Mouse (Mus musculus): Measurements from ENCODE around the gene Btn2a2. TPM values are rescaled to one million over a fixed set of nuclear protein-coding genes. Genes with fewer than 3 reads are reported as not detected.
"Not testable (repeated sequence)": the region's sequence is repeated elsewhere in the genome, so short reads cannot be mapped to it uniquely, and the experiment has no call there.

The Btn2a2 gene
- polyA plus RNA-seq (2012; rRNA removed): not detected in 2 replicates

DNA sequence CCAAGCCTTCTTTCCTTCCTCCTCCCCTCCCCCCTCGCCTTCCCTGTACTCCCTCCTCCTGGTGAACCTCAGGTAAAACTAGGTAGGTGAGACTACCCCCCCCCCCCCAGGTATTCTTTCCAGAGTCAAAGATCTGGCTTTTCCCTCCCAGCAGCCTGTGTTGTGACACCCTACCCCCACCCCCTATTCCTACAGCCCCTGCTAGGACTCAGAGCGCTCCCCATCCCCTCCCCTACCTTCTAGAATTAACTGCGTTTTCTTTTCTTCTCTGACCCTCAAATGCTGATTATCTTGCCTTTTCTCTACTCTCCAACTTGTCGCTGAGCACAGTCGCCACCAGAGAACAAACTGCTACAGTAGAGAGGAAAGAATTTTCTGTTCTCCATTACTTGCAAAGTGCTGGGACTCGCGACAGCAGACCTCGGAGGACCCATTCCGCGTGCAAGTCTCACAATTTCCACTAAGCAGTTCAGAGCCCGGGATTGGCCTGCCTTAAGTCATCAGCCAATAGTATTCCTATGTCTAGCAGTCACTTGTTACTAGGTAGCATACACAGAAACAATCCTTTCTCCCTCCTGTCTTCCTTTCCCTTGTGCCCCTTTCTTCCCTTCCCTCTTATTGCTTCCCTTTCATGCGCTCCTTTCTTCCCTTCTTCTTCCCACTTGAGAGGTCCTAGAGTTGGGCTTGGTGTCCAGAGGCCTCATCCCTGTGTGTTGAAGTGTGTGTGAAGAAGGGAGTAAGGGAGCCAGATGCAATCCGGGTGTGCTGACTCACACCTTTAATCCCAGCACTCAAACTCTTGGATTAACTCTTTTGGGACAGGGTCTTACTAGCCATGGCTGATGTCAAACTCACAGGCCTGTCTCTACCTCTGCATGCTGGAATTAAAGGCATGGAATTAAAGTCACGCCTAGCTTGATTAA is at the start of gene Btn2a2:
Gene Btn2a2 (minus strand): TSS at position 458 of the 923 bp plus-strand sequence.
- no peak within 1 kb of the TSS for H3K27ac ChIP-seq (ENCODE audit: insufficient read depth, low read depth, low read length)
- DNase-seq: peak; percentile 65
- H3K27me3 ChIP-seq (replicated peaks; ENCODE audit: control insufficient read depth, insufficient read depth, low read length): no peaks in the 10 kb centered on the region
- H3K36me3 ChIP-seq (ENCODE audit: control insufficient read depth, insufficient read depth, low read length): no peaks in the 10 kb centered on the region
- 12% methylated on average over 14 of the region's 14 CpGs for WGBS
- H3K4me1 ChIP-seq (ENCODE audit: control insufficient read depth, insufficient read depth, low read length): peaks cover 6% of the 10 kb centered on the region
- H3K4me3 ChIP-seq (ENCODE audit: insufficient read depth, low read depth, low read length): no peak within 1 kb of the TSS
- TF ChIP-seq CTCF (conservative IDR thresholded peaks at IDR 0.05; ENCODE audit: insufficient read depth, insufficient read length, low read depth, low read length): no peak
- no peak for TF ChIP-seq POLR2A (IDR thresholded peaks at IDR 0.05; ENCODE audit: low read depth, low read length)

DNA sequence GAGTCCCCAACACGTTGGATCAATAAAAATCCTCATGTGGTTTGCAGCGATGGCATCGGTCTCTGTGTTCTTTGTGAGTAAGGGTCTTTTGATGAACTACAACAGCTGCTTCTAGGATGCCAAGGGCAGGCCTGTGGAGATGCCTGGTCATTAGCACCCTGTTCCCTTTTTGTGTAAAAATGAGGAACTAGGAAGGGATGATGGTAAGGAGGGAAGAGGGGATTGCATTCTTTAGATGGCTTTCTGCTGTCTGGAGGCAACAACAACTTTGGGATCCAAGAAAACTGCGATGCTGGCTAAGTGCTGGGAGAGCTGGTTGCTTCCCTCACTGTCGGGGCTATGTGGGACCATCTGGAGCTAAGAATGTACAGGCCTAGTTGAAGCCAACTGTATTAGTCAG is 49.6 kb upstream of the Btn2a2 start:
- H3K4me1 ChIP-seq (ENCODE audit: control insufficient read depth, insufficient read depth, low read length): peaks cover 6% of the 10 kb centered on the region; the same call in 1 of the 2 replicates
- 81% methylated on average over 5 of the region's 5 CpGs for WGBS
- no peak for DNase-seq
- no peaks in the 10 kb centered on the region for H3K36me3 ChIP-seq (ENCODE audit: control insufficient read depth, insufficient read depth, low read length)
- no peak for TF ChIP-seq CTCF (conservative IDR thresholded peaks at IDR 0.05; ENCODE audit: insufficient read depth, insufficient read length, low read depth, low read length)
- TF ChIP-seq POLR2A (IDR thresholded peaks at IDR 0.05; ENCODE audit: low read depth, low read length): no peak
- H3K4me3 ChIP-seq (ENCODE audit: insufficient read depth, low read depth, low read length): no peak overlapping the region
- no peaks in the 10 kb centered on the region for H3K27me3 ChIP-seq (replicated peaks; ENCODE audit: control insufficient read depth, insufficient read depth, low read length)
- H3K27ac ChIP-seq (ENCODE audit: insufficient read depth, low read depth, low read length): no peak overlapping the region

DNA sequence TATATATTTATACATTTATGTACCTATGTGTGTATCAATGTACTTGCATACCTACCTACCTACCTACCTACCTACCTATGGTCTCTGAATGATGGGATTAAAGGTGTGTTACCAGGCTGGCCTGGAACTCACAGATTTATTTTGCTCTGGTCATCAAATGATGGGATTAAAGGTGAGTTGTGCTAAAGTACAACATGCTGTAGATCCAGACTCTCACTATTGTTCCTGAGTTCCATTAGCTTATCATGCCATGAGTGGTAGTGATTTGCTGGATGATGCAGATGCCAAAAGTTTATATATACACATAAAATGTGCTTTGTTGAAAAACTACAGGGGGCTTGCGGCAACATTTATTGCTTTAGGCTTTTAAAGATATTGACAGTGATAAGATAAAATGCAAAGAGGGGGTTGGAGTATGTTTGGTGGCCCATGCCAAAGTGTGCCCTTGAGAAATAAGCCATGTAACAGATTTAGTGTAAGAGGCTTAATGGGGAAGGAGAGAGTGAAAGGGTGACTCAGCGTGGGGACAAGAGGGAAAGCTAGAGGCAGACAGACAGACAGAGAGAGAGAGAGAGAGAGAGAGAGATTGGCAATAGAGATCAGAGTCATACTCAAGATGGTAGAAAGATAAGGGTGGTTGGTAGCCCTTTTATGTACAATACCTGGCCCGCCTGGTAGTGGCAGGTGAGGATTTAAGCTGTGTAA is 48.5 kb upstream of the Btn2a2 start:
- Histone ChIP-seq H3K4me1 (ENCODE audit: control insufficient read depth, insufficient read depth, low read length) (peaks cover 11% of the 10 kb centered on the region; the same call in 1 of the 2 replicates), H3K27me3 (replicated peaks; ENCODE audit: control insufficient read depth, insufficient read depth, low read length) (no peaks in the 10 kb centered on the region)

DNA sequence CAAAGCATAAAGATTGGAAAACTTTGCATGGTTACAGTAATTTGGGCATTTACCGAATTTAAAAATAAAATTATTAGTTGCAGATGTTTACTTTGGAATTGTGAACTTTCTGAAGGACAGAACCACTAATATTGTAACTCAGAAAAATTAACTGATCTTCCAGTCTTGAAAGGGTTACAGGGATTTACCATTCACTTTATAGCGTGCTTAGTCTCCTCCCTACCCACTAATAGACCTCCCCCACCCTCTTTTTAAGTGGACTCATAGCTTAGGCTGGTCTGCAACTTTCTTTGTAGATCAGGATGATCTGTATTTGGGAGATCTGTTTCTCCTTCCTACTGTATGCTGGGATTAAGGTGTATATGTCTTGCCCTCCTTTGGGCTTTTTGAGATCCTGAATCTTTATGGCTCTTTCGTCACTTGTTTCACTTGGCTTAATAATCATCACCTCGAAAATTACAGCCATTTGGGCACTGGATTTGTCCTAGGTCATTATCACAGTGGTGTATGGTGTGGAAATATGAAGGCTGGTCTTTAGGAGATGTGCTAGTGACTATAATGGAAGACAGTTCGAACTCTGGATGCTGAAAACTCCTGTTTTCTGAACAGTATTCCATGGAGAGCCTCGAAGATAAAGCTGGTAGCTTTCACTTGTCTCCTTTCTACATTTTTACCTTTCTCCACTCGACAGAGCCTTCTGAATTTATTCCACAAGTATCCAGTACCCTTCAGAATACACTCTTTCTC is 47.6 kb upstream of the Btn2a2 start:
- peaks cover 11% of the 10 kb centered on the region; the same call in 1 of the 2 replicates for H3K4me1 ChIP-seq (ENCODE audit: control insufficient read depth, insufficient read depth, low read length)
- WGBS: 27% methylated on average over 7 of the region's 7 CpGs
- DNase-seq: no peak
- no peaks in the 10 kb centered on the region for H3K36me3 ChIP-seq (ENCODE audit: control insufficient read depth, insufficient read depth, low read length)
- H3K27ac ChIP-seq (ENCODE audit: insufficient read depth, low read depth, low read length): no peak overlapping the region
- no peaks in the 10 kb centered on the region for H3K27me3 ChIP-seq (replicated peaks; ENCODE audit: control insufficient read depth, insufficient read depth, low read length)
- no peak overlapping the region for H3K4me3 ChIP-seq (ENCODE audit: insufficient read depth, low read depth, low read length)
- no peak for TF ChIP-seq CTCF (conservative IDR thresholded peaks at IDR 0.05; ENCODE audit: insufficient read depth, insufficient read length, low read depth, low read length)
- no peak for TF ChIP-seq POLR2A (IDR thresholded peaks at IDR 0.05; ENCODE audit: low read depth, low read length)

More for the DNA sequence above, 48.5 kb upstream of the Btn2a2 start:
- H3K4me3 ChIP-seq (ENCODE audit: insufficient read depth, low read depth, low read length): no peak overlapping the region
- WGBS: 86% methylated on average over 3 of the region's 3 CpGs
- H3K36me3 ChIP-seq (ENCODE audit: control insufficient read depth, insufficient read depth, low read length): no peaks in the 10 kb centered on the region
- TF ChIP-seq POLR2A (IDR thresholded peaks at IDR 0.05; ENCODE audit: low read depth, low read length) (no peak), CTCF (conservative IDR thresholded peaks at IDR 0.05; ENCODE audit: insufficient read depth, insufficient read length, low read depth, low read length) (no peak)
- no peak overlapping the region for H3K27ac ChIP-seq (ENCODE audit: insufficient read depth, low read depth, low read length)
- no peak for DNase-seq

DNA sequence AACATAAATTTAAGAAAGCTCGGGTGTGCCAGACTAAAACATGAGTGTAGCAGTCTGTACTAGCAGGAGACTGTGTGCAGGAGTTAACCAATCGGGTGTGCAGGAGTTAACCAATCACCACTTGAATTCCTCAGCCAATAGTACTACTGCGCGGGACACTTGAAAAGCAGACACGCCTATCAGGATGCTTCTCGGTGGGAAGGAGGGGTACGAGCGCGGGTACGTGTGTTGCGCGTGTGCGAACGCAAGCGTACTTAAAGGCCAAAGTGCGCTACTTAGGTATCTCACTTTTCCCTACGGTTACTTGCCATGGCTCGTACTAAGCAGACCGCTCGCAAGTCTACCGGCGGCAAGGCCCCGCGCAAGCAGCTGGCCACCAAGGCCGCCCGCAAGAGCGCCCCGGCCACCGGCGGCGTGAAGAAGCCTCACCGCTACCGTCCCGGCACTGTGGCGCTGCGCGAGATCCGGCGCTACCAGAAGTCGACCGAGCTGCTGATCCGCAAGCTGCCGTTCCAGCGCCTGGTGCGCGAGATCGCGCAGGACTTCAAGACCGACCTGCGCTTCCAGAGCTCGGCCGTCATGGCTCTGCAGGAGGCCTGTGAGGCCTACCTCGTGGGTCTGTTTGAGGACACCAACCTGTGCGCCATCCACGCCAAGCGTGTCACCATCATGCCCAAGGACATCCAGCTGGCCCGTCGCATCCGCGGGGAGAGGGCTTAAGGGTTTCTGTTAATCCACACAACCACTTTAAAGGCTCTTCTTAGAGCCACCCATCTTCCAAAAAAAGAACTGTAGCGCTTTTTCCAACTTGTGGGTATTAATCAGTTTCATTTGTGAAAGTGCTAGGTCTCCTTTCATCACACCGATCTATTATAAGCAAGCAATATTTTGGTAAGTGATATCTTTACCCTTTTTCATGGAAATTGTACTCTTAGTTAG is 46.7 kb upstream of the Btn2a2 start, which contains the start of gene Hist1h3g:
Gene Hist1h3g (plus strand): TSS at position 286 of the 939 bp plus-strand sequence.
- not testable (repeated sequence) for H3K27ac ChIP-seq (ENCODE audit: insufficient read depth, low read depth, low read length)

More for the DNA sequence above, 46.7 kb upstream of the Btn2a2 start, which contains the start of gene Hist1h3g:
- WGBS: 1% methylated on average over 48 of the region's 62 CpGs
- not testable (repeated sequence) for H3K27me3 ChIP-seq (replicated peaks; ENCODE audit: control insufficient read depth, insufficient read depth, low read length); H3K36me3 ChIP-seq (ENCODE audit: control insufficient read depth, insufficient read depth, low read length)
- peak within 1 kb of the TSS; percentile 45 for H3K4me3 ChIP-seq (ENCODE audit: insufficient read depth, low read depth, low read length)
- DNase-seq: peak; percentile 94
- H3K4me1 ChIP-seq (ENCODE audit: control insufficient read depth, insufficient read depth, low read length): peaks cover 11% of the 10 kb centered on the region; the same call in 1 of the 2 replicates
